Mouse (Mus musculus) frontal cortex, adult (tissue): ENCODE measurements around the gene Dnttip1.
"Not testable (repeated sequence)": the region's sequence is repeated elsewhere in the genome, so short reads cannot be mapped to it uniquely, and the experiment has no call there.

ENCODE experiments used
- ATAC-seq: cut with Nextera tagmentation; 2 replicates; pipeline ENCODE4 v1.9.2; 2017; ENCODE audit warnings: mild to moderate bottlenecking, moderate library complexity, mixed read lengths; ENCODE audit not compliant: low TSS enrichment

Dnttip1 gene

GRCm38 (mm10) chr2:164745843-164746479 is at the start of gene Dnttip1, which contains the start of gene Wfdc3:
Dnttip1 (plus strand) TSS chr2:164745983.
Wfdc3 (minus strand) TSS chr2:164745931.
- ATAC-seq: peak; percentile 97

DNA sequence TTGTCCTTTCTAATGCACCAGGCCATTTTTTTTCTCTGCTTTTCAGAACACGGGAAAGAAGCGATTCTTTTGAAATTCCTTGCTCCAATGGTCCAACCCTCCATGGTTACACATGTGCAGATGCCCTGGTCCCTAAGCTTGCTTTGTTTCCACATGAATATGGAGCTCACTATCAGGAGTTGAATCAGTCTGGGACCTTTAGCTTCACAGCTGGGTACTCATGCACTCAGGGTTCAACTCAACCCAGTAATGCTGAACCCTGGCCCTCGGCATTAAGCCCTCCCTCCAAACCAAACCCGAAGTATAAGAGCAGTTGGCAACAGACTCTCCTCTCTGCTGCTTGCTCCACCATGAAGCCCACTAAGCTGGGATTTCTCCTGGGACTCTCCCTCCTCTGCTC is 47.6 kb upstream of the Dnttip1 start, which contains the start of gene Spint4:
TSS of gene Spint4 (plus strand) at position 301 of the 400 bp plus-strand sequence.
- no peak for ATAC-seq

- ATAC-seq: no peak
Observed at GRCm38 (mm10) chr2:164700959-164701358, 44.8 kb upstream of the Dnttip1 start.

DNA sequence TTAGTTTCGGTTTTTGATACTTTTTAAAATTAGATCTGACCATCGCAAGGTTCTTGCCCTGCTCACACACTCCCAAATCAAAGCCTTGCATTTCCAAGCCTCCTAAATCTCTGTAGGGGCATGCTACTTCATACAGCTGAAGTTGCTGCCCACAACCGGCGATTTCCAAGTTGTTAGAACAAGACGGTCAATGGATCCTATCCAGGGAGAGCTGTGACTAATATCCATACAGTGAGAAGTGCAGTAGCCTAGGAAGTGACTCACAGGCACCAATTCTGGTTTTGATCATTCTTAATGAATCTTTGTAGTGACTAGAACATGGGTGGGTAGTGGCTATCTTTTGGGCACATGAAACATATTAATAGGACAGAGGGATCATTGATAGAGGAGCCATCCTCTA is 44.0 kb upstream of the Dnttip1 start:
- ATAC-seq: no peak

- no peak for ATAC-seq
Observed at GRCm38 (mm10) chr2:164704235-164704634, 41.5 kb upstream of the Dnttip1 start.

DNA sequence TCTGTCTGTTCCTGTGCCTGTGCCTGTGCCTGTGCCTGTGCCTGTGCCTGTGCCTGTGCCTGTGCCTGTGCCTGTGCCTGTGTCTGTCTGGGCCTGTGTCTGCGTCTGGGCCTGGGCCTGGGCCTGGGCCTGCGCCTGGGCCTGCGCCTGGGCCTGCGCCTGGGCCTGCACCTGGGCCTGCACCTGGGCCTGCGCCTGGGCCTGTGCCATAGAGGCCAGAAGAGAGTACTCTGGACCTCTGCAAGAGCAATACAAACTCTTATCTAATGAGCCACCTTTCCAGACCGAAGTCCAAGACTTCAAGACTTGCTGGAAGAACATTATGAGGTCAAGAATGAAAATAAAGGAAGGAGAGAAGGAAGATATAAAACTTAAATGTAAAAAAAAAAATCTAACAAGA is 40.5 kb upstream of the Dnttip1 start:
- no peak for ATAC-seq

DNA sequence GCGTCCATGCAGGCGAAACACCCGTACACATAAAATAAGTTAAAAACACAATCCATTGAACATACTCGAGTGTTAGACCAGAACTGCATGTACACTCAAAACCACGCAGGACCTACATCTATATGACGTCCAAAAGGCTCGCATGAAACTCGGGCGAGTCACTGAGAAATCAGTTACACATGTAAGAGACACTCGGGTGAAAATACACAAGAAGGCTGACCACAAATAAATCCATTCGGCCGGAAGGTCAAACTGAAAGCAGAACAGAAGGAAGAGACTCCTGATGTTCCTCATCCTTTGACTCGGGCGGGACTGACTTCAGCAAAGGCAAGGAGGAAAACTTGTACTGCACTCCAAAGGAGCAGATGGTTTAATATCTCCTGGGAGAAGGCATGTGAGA is 39.8 kb upstream of the Dnttip1 start:
- no peak for ATAC-seq

- ATAC-seq: no peak
Observed at GRCm38 (mm10) chr2:164715005-164715404, 30.8 kb upstream of the Dnttip1 start, which contains the start of gene Spint5. Spint5 (plus strand) TSS chr2:164715305.

DNA sequence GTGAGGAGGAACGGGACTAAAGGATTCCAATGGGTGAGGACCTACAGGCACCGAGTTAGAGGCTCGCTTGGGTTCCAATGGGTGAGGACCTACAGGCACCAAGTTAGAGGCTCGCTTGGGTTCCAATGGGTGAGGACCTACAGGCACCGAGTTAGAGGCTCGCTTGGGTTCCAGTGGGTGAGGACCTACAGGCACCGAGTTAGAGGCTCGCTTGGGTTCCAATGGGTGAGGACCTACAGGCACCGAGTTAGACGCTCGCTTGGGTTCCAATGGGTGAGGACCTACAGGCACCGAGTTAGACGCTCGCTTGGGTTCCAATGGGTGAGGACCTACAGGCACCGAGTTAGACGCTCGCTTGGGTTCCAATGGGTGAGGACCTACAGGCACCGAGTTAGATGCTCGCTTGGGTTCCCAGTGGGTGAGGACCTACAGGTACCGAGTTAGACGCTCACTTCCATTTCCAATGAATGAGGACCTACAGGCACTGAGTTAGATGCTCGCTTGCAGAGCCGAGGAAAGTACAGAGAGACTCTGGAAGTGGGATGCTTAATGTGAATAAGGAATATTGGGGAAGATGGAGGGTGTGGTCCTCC is 29.5 kb upstream of the Dnttip1 start:
- ATAC-seq: not testable (repeated sequence)

- ATAC-seq: no peak
Observed at GRCm38 (mm10) chr2:164723276-164723675, 22.5 kb upstream of the Dnttip1 start.

- ATAC-seq: no peak
Observed at GRCm38 (mm10) chr2:164725895-164726619, 19.7 kb upstream of the Dnttip1 start.

DNA sequence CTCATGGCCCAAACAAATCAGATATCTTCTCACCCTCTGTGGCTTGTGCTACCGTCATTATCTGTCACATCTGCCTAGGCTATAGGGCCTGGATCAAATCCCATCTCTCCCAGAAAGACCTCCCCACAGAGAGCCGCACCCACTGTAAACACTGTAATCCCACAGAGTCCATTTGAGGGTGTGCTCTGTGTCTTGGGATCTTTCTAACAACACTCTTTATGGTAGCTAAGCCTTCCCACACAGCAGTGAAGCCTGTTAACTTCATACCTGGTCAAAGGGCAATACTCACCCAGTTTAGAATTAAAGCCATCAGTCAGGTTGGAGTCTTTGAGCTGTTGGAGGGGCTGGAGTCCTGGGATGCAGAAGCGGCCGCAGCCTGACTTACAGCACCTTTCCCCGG is 14.1 kb upstream of the Dnttip1 start:
- ATAC-seq: no peak

DNA sequence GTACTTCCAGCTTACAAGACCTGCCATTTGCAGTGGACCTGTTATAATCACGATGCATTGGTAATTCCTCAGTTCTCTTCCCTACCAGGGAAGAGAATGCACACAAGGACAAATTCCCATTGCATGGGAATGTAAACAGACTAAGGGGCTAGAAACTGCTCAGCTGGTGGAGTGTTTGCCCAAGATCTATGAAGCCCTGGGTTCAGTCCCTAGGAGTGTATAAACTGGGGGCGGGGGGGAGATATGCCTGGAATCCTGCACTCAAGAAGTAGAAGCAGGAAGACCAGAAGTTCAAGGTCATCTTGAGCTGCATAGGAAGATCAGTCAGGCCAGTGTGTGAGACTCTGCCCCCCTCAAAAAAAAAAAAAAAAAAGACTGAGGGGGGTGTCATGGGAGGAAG is 12.5 kb upstream of the Dnttip1 start:
- ATAC-seq: no peak

DNA sequence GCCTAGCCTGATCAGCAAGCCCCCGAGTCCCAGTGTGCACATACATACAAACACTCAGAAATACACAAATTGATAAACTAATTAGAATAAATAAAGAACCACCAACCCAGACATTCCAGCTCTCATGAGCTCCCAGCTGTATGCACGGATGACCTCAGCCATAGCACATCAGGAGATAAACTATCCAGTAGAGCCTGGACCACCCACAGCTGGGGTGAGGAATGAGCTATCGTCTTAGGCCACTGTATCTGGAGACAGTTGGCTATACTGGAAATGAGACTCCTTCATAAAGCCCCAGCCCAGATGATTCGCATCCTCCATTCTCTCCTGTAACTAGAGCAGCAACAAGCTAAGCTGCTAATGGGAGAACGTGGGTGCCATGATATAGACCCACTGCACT is 10.9 kb upstream of the Dnttip1 start:
- ATAC-seq: no peak

DNA sequence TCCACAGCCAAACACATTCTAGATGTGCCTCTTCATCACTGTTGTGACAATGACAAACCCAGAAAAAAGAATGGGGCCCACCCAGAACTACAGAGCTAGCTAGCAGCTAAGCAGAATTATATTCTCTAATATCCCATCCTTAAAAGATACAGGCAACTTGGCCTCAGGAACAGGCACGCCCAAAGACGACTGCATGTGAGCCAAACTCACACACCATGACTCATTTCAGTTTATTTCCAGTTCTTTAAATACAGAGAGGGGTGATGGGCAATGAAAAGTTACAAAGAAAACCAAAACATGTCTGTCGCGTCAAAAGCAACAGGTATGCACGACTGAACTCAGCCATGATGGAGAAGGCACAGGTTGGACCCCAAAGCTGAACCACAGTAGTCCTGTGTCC is 10.3 kb upstream of the Dnttip1 start:
- no peak for ATAC-seq

- ATAC-seq: no peak
Observed at GRCm38 (mm10) chr2:164737377-164738090, 8.2 kb upstream of the Dnttip1 start.

GRCm38 (mm10) chr2:164739876-164740275 is 5.9 kb upstream of the Dnttip1 start:
- ATAC-seq: no peak; the same call in 1 of the 2 replicates

DNA sequence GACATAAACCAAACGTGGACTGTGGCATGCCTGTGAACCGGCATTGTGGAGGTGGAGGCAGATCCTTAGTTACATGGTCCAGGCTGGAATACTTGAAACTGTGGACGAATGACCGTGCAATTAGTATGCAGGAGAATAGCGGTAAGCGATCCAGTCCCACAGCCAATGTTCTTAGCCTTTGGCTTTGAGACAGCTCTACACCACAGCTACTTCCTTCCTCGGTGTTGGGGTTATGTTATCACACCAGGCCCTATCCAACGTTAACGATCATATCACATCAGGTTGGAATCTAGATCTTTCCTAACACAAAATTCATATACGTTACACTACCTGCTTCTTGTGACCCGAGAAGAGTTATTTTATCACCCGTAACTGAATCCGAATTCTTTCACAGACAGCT is 796 bp upstream of the Dnttip1 start:
- no peak for ATAC-seq

DNA sequence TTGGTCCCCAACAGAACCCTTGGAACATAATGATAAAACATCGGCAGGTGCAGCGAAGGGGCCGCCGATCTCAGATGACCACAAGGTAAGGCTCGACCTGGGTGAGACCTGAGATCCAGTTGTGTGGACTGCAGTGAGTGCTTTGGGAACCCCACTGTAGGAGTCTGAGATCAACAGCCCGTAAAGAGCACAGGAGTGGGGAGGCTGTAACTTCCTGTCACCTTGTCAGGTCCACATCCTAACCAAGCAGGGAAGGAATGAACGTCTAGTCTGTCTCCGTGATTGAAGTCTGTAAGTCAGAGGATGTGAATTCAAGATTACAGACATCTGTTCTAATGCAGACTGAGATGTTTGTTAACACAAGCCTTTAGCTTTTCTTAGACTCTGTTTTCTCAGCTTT is 910 bp downstream of the Dnttip1 start:
- ATAC-seq: no peak

DNA sequence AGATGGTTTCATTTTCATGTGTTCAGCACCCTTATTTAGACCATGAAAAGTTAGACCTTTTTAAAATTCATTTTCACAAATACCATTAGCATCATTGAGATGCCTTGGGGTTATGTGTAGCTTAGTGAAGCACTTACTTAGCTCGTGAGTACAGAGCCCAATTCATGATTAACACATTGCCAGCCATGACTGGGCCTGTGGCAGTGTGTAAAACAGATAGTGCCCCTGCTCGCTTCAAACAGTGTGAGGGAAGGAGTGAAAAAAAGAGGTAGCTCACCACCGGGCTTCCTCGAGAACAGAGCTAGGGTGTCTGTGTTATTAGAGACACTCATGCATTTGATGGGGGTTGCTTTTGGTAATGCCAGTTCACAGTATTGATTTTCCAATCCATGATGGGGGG is 2.4 kb downstream of the Dnttip1 start:
- no peak for ATAC-seq

GRCm38 (mm10) chr2:164748991-164749390 is 3.2 kb downstream of the Dnttip1 start:
- no peak for ATAC-seq

DNA sequence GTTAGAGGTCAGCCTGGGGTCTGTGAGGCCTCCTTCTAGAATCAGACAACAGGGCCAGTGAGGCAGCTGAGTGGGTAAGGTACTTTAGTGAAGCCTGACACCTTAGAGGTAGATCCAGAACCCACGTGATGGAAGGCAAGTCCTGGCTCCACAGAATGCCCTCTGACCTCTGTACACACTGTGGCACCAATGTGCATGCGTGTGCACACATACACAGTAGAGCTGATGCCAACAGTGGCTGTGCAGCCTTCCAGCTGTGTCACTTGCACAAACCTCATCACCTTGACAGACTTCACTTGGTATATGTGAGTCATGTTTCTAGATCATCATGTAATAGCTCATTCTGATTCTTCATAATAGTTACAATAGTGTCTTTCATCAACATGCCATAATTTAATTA is 6.7 kb downstream of the Dnttip1 start:
- no peak for ATAC-seq
